Mouse (Mus musculus): ENCODE measurements around the gene Eng. TPM values are rescaled to one million over a fixed set of nuclear protein-coding genes. Genes with fewer than 3 reads are reported as not detected.

Eng gene
- polyA plus RNA-seq, 1 experiment from 2014 or later, result 23.8 TPM

DNA sequence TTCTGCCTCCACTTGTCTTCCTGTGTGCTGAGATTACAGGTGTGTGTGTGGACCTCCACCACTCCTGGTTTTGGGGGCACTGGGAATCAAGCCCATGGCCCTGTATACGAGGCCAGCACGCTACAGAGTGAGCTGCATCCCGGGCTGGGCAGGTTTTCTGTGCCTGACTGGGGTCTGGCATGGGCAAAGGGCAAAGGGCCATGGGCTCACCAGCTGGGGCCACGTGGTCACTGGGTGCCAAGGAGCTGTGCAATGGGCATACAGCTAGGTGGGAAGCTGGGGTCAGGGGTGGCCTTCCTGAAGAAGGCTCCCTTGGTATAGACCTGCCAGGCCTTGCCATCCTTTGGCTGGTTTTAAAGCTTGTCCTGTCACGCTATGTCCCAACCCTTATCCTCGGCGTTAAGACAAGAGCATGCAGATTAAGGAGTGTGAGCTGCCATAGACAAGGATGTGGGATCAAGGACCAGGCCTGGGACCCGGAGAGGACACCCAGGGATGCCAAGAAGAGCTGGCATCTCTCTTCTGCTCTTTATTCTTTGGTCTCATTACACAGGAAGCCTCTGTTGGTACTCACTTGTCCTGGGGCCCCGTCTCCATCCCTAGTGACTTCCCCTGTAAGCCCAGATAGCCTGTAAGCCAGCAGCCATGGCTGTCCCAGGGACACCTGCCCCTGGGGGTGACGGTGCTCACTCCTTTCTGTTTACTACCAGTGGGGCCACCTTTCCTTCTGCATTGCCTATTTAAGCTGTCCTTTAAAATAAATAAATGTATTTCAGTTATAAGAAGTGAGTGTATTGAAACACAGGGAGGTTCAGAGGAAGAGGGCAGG, 11.9 kb upstream of the Eng start:
- no peak overlapping the region for H3K27ac ChIP-seq (replicated peaks; ENCODE audit: low read depth, low read length)
- ATAC-seq (ENCODE audit: low FRiP score, low TSS enrichment) (no peak), DNase-seq (no peak)
- no peaks in the 10 kb centered on the region for H3K27me3 ChIP-seq (ENCODE audit: control insufficient read depth, insufficient read depth, low read length)
- no peaks in the 10 kb centered on the region for H3K9me3 ChIP-seq (ENCODE audit: control insufficient read depth, low read length)
- H3K4me3 ChIP-seq (replicated peaks; ENCODE audit: low read depth, low read length), result no peak overlapping the region
- H3K9ac ChIP-seq (replicated peaks; ENCODE audit: low read length), result no peak overlapping the region
- peaks cover 10% of the 10 kb centered on the region for H3K36me3 ChIP-seq (ENCODE audit: control insufficient read depth, insufficient read depth, low read length)
- peaks cover 5% of the 10 kb centered on the region for H3K4me1 ChIP-seq (ENCODE audit: control insufficient read depth, insufficient read depth, low read length)
- H3K4me2 ChIP-seq (ENCODE audit: low read length), result no peak overlapping the region
- WGBS, result 82% methylated on average over 10 of the region's 10 CpGs

DNA sequence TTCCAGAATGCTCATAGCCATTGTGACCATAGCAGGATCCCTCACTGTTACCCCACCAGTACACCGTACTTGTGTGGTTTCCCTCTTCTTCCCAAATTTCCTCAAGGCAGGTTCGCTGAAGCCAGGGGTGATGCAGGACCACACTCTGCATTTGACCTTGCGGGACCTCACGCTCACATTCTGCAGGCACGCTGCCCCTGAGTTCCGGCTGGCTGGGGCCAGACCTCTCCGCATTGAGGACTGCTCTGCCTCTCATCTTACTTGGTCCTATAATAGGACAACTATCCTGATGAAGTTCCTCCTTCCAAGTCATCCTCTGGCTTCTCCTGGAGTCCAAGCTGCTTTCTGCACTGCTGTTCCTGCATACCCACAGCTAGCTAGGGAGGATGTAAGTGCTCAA, 9.8 kb upstream of the Eng start:
- H3K4me3 ChIP-seq (replicated peaks; ENCODE audit: low read depth, low read length), result no peak overlapping the region
- no peak for ATAC-seq (ENCODE audit: low FRiP score, low TSS enrichment)
- H3K4me1 ChIP-seq (ENCODE audit: control insufficient read depth, insufficient read depth, low read length), result 0 out of 2 replicates have a peak, but pooled peaks cover 3% of the 10 kb centered on the region
- H3K36me3 ChIP-seq (ENCODE audit: control insufficient read depth, insufficient read depth, low read length), result peaks cover 8% of the 10 kb centered on the region; the same call in 1 of the 2 replicates
- 88% methylated on average over 7 of the region's 7 CpGs for WGBS
- DNase-seq, result no peak
- no peak overlapping the region for H3K9ac ChIP-seq (replicated peaks; ENCODE audit: low read length)
- H3K27me3 ChIP-seq (ENCODE audit: control insufficient read depth, insufficient read depth, low read length), result no peaks in the 10 kb centered on the region
- H3K9me3 ChIP-seq (ENCODE audit: control insufficient read depth, low read length), result no peaks in the 10 kb centered on the region
- no peak overlapping the region for H3K4me2 ChIP-seq (ENCODE audit: low read length)
- no peak overlapping the region for H3K27ac ChIP-seq (replicated peaks; ENCODE audit: low read depth, low read length)

DNA sequence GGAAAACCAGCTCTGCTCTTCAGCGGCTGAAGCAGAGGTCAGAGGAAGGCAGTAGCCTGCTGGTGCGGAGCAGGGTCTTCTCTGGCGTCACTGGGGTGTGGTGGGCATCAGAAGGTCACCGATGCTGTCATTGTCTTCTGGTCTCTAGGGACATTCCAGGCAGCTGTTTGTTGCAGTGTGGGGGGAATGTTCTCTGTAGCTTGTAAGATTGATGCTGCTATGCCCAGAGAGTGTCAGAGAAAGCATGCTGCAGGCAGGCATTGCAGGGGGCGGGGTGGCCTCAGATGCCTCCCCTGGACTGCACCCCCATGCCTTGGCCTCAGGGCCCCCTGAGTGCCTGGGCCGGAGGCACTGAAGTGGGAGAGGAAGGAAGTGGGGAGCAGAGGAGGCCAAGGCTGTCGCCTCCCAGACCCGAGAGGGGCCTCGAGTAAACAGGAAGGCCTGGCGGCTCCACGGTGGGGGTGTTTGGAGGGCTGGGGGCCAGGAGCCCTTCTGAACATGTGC, 8.6 kb upstream of the Eng start:
- ATAC-seq (ENCODE audit: low FRiP score, low TSS enrichment), result no peak

GRCm38 (mm10) chr2:32639632-32640031, 6.8 kb upstream of the Eng start:
- Histone ChIP-seq H3K9me3 (ENCODE audit: control insufficient read depth, low read length) (no peaks in the 10 kb centered on the region), H3K9ac (replicated peaks; ENCODE audit: low read length) (no peak overlapping the region), H3K4me2 (ENCODE audit: low read length) (no peak overlapping the region), H3K36me3 (ENCODE audit: control insufficient read depth, insufficient read depth, low read length) (no peaks in the 10 kb centered on the region), H3K4me3 (replicated peaks; ENCODE audit: low read depth, low read length) (no peak overlapping the region), H3K27me3 (ENCODE audit: control insufficient read depth, insufficient read depth, low read length) (no peaks in the 10 kb centered on the region), H3K27ac (replicated peaks; ENCODE audit: low read depth, low read length) (no peak overlapping the region), H3K4me1 (ENCODE audit: control insufficient read depth, insufficient read depth, low read length) (0 out of 2 replicates have a peak, but pooled peaks cover 3% of the 10 kb centered on the region)
- DNase-seq (no peak), ATAC-seq (ENCODE audit: low FRiP score, low TSS enrichment) (no peak)
- WGBS, result 88% methylated on average over 1 of the region's 1 CpGs

More for the DNA sequence above, 8.6 kb upstream of the Eng start:
- no peak overlapping the region for H3K9ac ChIP-seq (replicated peaks; ENCODE audit: low read length)
- 0 out of 2 replicates have a peak, but pooled peaks cover 3% of the 10 kb centered on the region for H3K4me1 ChIP-seq (ENCODE audit: control insufficient read depth, insufficient read depth, low read length)
- H3K27me3 ChIP-seq (ENCODE audit: control insufficient read depth, insufficient read depth, low read length), result no peaks in the 10 kb centered on the region
- peaks cover 8% of the 10 kb centered on the region; the same call in 1 of the 2 replicates for H3K36me3 ChIP-seq (ENCODE audit: control insufficient read depth, insufficient read depth, low read length)
- H3K4me3 ChIP-seq (replicated peaks; ENCODE audit: low read depth, low read length), result no peak overlapping the region
- DNase-seq, result no peak
- H3K4me2 ChIP-seq (ENCODE audit: low read length), result no peak overlapping the region
- 47% methylated on average over 11 of the region's 11 CpGs for WGBS
- no peak overlapping the region for H3K27ac ChIP-seq (replicated peaks; ENCODE audit: low read depth, low read length)
- no peaks in the 10 kb centered on the region for H3K9me3 ChIP-seq (ENCODE audit: control insufficient read depth, low read length)

GRCm38 (mm10) chr2:32640550-32641051, 5.8 kb upstream of the Eng start:
- 63% methylated on average over 6 of the region's 6 CpGs for WGBS

GRCm38 (mm10) chr2:32641810-32642209, 4.6 kb upstream of the Eng start:
- Histone ChIP-seq H3K9ac (replicated peaks; ENCODE audit: low read length) (no peak overlapping the region), H3K9me3 (ENCODE audit: control insufficient read depth, low read length) (no peaks in the 10 kb centered on the region), H3K4me2 (ENCODE audit: low read length) (no peak overlapping the region), H3K4me1 (ENCODE audit: control insufficient read depth, insufficient read depth, low read length) (0 out of 2 replicates have a peak, but pooled peaks cover 3% of the 10 kb centered on the region), H3K36me3 (ENCODE audit: control insufficient read depth, insufficient read depth, low read length) (no peaks in the 10 kb centered on the region), H3K4me3 (replicated peaks; ENCODE audit: low read depth, low read length) (no peak overlapping the region), H3K27ac (replicated peaks; ENCODE audit: low read depth, low read length) (no peak overlapping the region), H3K27me3 (ENCODE audit: control insufficient read depth, insufficient read depth, low read length) (no peaks in the 10 kb centered on the region)
- DNase-seq (no peak), ATAC-seq (ENCODE audit: low FRiP score, low TSS enrichment) (no peak)
- WGBS, result 82% methylated on average over 5 of the region's 5 CpGs

More at GRCm38 (mm10) chr2:32640550-32641051, 5.8 kb upstream of the Eng start:
- H3K27me3 ChIP-seq (ENCODE audit: control insufficient read depth, insufficient read depth, low read length), result no peaks in the 10 kb centered on the region
- no peak overlapping the region for H3K4me2 ChIP-seq (ENCODE audit: low read length)
- no peak overlapping the region for H3K9ac ChIP-seq (replicated peaks; ENCODE audit: low read length)
- no peak overlapping the region for H3K4me3 ChIP-seq (replicated peaks; ENCODE audit: low read depth, low read length)
- ATAC-seq (ENCODE audit: low FRiP score, low TSS enrichment) (no peak), DNase-seq (no peak)
- H3K27ac ChIP-seq (replicated peaks; ENCODE audit: low read depth, low read length), result no peak overlapping the region
- H3K9me3 ChIP-seq (ENCODE audit: control insufficient read depth, low read length), result no peaks in the 10 kb centered on the region
- H3K4me1 ChIP-seq (ENCODE audit: control insufficient read depth, insufficient read depth, low read length), result 0 out of 2 replicates have a peak, but pooled peaks cover 3% of the 10 kb centered on the region
- H3K36me3 ChIP-seq (ENCODE audit: control insufficient read depth, insufficient read depth, low read length), result no peaks in the 10 kb centered on the region

DNA sequence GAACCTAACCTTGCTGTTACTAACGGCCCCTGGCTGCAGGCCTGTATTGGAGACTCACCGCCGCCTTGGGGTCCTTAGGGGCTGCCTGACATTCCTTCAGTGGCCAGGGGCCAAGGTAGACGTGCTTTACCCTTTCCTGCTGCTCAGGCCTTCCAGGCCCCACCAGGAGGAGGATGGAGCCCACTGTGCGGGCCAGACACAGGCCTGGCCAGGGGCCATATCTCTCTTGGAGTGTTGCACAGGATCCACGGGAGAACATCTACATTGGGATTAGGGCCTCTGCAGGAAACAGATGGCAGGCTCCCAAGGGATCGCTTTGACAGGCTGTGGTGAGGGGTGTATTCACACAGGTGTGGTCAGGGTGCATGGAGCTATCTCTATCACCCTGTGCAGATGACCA, 3.6 kb upstream of the Eng start:
- DNase-seq, result no peak
- H3K36me3 ChIP-seq (ENCODE audit: control insufficient read depth, insufficient read depth, low read length), result no peaks in the 10 kb centered on the region
- no peak overlapping the region for H3K9ac ChIP-seq (replicated peaks; ENCODE audit: low read length)
- no peaks in the 10 kb centered on the region for H3K27me3 ChIP-seq (ENCODE audit: control insufficient read depth, insufficient read depth, low read length)
- H3K4me3 ChIP-seq (replicated peaks; ENCODE audit: low read depth, low read length), result no peak overlapping the region
- H3K27ac ChIP-seq (replicated peaks; ENCODE audit: low read depth, low read length), result no peak overlapping the region
- no peak overlapping the region for H3K4me2 ChIP-seq (ENCODE audit: low read length)
- 75% methylated on average over 7 of the region's 7 CpGs for WGBS
- 0 out of 2 replicates have a peak, but pooled peaks cover 1% of the 10 kb centered on the region for H3K4me1 ChIP-seq (ENCODE audit: control insufficient read depth, insufficient read depth, low read length)
- H3K9me3 ChIP-seq (ENCODE audit: control insufficient read depth, low read length), result no peaks in the 10 kb centered on the region
- ATAC-seq (ENCODE audit: low FRiP score, low TSS enrichment), result no peak

- ATAC-seq (ENCODE audit: low FRiP score, low TSS enrichment), result no peak
- 86% methylated on average over 9 of the region's 9 CpGs for WGBS
- Histone ChIP-seq H3K9ac (replicated peaks; ENCODE audit: low read length) (no peak overlapping the region), H3K9me3 (ENCODE audit: control insufficient read depth, low read length) (no peaks in the 10 kb centered on the region), H3K4me2 (ENCODE audit: low read length) (no peak overlapping the region), H3K4me3 (replicated peaks; ENCODE audit: low read depth, low read length) (no peak overlapping the region), H3K27ac (replicated peaks; ENCODE audit: low read depth, low read length) (no peak overlapping the region), H3K36me3 (ENCODE audit: control insufficient read depth, insufficient read depth, low read length) (no peaks in the 10 kb centered on the region), H3K4me1 (ENCODE audit: control insufficient read depth, insufficient read depth, low read length) (no peaks in the 10 kb centered on the region), H3K27me3 (ENCODE audit: control insufficient read depth, insufficient read depth, low read length) (no peaks in the 10 kb centered on the region)
- DNase-seq, result no peak
Observed at GRCm38 (mm10) chr2:32644083-32644482, 2.3 kb upstream of the Eng start.
